Mouse (Mus musculus) liver, embryonic 13.5 days (tissue): ENCODE results near the gene Fasn. TPM values are rescaled to one million over a fixed set of nuclear protein-coding genes. Genes with fewer than 3 reads are reported as not detected.
"Not testable (repeated sequence)": the region's sequence is repeated elsewhere in the genome, so short reads cannot be mapped to it uniquely, and the experiment has no call there.

ENCODE experiments used
- ATAC-seq: fragments of 200-750 bp; cut with Nextera tagmentation; 2 replicates; pipeline ENCODE4 v1.8.0; 2017; ENCODE audit warnings: low read depth, mild to moderate bottlenecking, moderate number of reproducible peaks, moderate library complexity
- DNase-seq: peaks from one replicate; pipeline ENCODE4 v3.0.0; 2022
- H3K27ac ChIP-seq: fragments of 300-500 bp; sonication (generic); 2 replicates; pipeline ENCODE4 v1.5.1; 2015; ENCODE audit warnings: moderate library complexity, mild to moderate bottlenecking, inconsistent platforms
- H3K27me3 ChIP-seq: fragments of 300-500 bp; sonication (generic); 2 replicates; pipeline ENCODE4 v1.6.1; 2015; ENCODE audit warnings: mild to moderate bottlenecking, inconsistent platforms
- H3K36me3 ChIP-seq: fragments of 300-500 bp; sonication (generic); 2 replicates; pipeline ENCODE4 v1.6.1; 2015; ENCODE audit warnings: mild to moderate bottlenecking, inconsistent platforms
- H3K4me1 ChIP-seq: fragments of 300-500 bp; sonication (generic); replicated peaks from 2 replicates; pipeline ENCODE4 v1.6.1; 2015; ENCODE audit warnings: inconsistent platforms
- H3K4me2 ChIP-seq: fragments of 300-500 bp; sonication (generic); 2 replicates; pipeline ENCODE4 v1.6.1; 2015; ENCODE audit warnings: inconsistent platforms, mild to moderate bottlenecking, moderate library complexity
- H3K4me3 ChIP-seq: fragments of 300-500 bp; sonication (generic); replicated peaks from 2 replicates; pipeline ENCODE4 v1.5.1; 2015; ENCODE audit warnings: mild to moderate bottlenecking, inconsistent platforms
- H3K9ac ChIP-seq: fragments of 300-500 bp; sonication (generic); 2 replicates; pipeline ENCODE4 v1.6.1; 2015; ENCODE audit warnings: mild to moderate bottlenecking, inconsistent platforms
- H3K9me3 ChIP-seq: fragments of 300-500 bp; sonication (generic); replicated peaks from 2 replicates; pipeline ENCODE4 v1.6.1; 2016; ENCODE audit warnings: inconsistent platforms
- WGBS: fragments of 180-500 bp; shearing (Covaris S2); methylation state at CpG from one replicate; pipeline ENCODE4 v1.1.7; 2015; ENCODE audit not compliant: insufficient replicate concordance; 5-methylcytosine and 5-hydroxymethylcytosine counted together
- polyA plus RNA-seq: library from polyadenylated mRNA; unstranded; fragments of >200 nt; fragmentation: Nextera tagmentation; extraction: Ambion mirVana; gene quantifications from 2 replicates; pipeline ENCODE4 v1.2.1, GENCODE M21; 2015

The Fasn gene
- polyA plus RNA-seq, 1 experiment from 2014 or later: 15.3 TPM

DNA sequence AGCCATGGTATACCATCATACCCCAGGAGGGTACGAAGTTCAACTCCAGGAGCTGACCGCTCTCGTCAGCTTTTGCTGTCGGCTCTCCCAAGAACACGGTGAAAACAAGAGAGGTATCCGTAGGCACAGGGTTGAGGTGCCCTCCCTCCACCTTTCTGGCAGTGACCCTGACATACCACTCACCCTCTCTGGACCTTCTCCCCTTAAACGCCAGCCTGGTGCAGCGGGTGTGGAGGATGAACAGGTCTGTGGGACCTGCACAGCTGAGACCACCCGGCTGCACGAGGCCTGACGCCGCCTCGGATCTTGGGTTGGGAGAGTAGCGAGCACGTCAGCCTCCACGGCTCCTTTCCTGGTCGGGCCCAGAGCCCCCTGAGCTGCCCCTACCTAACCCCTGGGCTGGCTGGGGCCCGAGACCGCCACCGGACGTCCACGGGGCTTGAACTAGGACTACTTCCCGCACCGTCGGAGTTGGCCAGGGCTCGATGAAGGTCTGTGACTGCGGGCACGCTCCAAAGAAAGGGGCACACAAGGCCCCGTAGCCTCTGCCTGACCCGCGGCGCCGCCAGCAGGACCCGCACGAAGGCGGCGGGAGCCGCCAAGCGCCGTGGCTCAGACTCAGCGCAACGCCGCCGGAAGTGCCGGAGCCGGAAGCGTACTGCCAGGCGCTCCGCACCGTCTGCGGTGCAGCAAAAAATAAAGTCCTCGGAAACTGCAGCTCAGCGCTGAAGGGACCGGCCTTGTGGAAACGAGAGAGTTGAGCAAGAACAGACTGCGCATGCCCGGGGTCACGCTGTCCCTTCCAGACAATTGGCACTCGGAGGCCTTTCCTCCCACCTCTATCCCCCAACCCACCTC lies 28.4 kb downstream of the Fasn start, which contains the start of gene Dus1l:
Gene Dus1l (minus strand): TSS at position 648 of the 858 bp plus-strand sequence.
- Histone ChIP-seq H3K4me2 (peak within 1 kb of the TSS; percentile 92), H3K27me3 (no peaks in the 10 kb centered on the region), H3K9me3 (no peaks in the 10 kb centered on the region), H3K4me1 (peaks cover 35% of the 10 kb centered on the region), H3K9ac (peak within 1 kb of the TSS; percentile 98), H3K27ac (peak within 1 kb of the TSS; percentile 67), H3K36me3 (peaks cover 39% of the 10 kb centered on the region), H3K4me3 (peak within 1 kb of the TSS; percentile 97)
- peak; percentile 94 for DNase-seq
- ATAC-seq: peak; percentile 87
- 2% methylated on average over 59 of the region's 59 CpGs for WGBS

DNA sequence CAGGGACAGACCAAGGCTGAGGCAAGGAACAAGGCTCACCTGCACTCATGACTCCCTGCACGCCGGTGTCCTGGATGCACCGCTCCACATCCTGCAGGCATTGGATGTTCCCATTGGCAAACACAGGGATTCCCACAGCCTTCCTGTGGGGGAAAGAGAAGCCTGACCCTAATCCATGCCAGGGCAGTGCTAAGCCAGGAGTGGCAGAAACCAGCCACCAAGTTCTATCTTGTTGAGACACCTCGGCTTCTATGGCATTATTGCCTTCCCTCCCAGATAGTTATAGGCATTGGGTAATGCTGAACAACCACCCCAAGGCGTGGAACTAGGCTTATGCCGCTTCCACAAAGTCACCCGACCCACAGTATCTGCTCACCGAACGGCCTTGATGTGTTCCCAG lies 31.7 kb downstream of the Fasn start:
- Histone ChIP-seq H3K9ac (no peak overlapping the region), H3K4me1 (peaks cover 24% of the 10 kb centered on the region), H3K36me3 (peaks cover 70% of the 10 kb centered on the region), H3K27me3 (no peaks in the 10 kb centered on the region), H3K4me2 (no peak overlapping the region), H3K27ac (no peak overlapping the region), H3K9me3 (no peaks in the 10 kb centered on the region), H3K4me3 (no peak overlapping the region)
- DNase-seq (no peak), ATAC-seq (no peak)
- 89% methylated on average over 9 of the region's 9 CpGs for WGBS

DNA sequence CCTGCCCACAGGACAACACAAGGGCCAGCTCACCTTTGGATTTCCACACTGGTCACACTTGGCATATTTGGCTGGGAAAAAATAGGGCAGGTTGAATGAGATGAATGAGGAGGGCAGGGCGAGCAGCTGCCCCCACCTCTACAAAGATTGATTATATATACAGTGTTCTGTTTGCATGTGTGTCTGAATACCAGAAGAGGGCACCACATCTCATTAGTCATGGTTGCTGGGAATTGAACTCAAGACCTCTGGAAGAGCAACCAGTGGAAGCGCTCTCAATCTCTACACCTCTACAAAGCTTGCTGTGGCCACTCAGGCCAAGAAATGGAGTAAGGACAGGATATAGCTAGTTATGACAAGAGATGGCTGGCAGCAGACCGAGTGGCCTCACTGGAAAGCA lies 34.5 kb downstream of the Fasn start:
- peaks cover 91% of the 10 kb centered on the region for H3K36me3 ChIP-seq
- H3K9me3 ChIP-seq: no peaks in the 10 kb centered on the region
- ATAC-seq: no peak
- 81% methylated on average over 3 of the region's 3 CpGs for WGBS
- H3K4me2 ChIP-seq: no peak overlapping the region
- H3K4me1 ChIP-seq: peaks cover 26% of the 10 kb centered on the region
- 0 out of 2 replicates have a peak overlapping the region, but pooled peaks have one; percentile 4 for H3K27ac ChIP-seq
- no peak overlapping the region for H3K9ac ChIP-seq
- H3K4me3 ChIP-seq: no peak overlapping the region
- DNase-seq: no peak
- no peaks in the 10 kb centered on the region for H3K27me3 ChIP-seq

DNA sequence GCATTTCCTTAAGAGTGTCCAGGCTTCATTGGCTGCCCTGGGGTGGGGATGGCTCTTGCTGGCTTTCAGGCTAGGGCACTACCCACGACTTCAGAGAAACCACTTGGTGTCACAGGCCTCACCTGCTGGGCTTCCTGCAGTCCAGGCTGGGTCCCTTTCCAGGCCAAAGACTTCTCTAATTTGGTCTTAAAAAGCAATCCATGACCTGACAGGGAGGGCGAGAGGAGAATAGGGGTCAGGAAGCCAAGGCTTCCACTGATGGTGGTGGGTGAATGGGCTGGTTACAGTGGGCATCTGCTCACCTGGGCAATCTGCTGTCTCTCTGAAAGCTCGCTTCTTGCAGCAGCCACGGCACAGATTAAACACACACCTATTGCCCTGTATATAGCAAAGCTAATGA lies 35.0 kb downstream of the Fasn start:
- H3K4me2 ChIP-seq: no peak overlapping the region
- WGBS: 78% methylated on average over 4 of the region's 4 CpGs
- H3K9ac ChIP-seq: no peak overlapping the region
- H3K27me3 ChIP-seq: no peaks in the 10 kb centered on the region
- no peak overlapping the region for H3K27ac ChIP-seq
- peaks cover 86% of the 10 kb centered on the region for H3K36me3 ChIP-seq
- peaks cover 25% of the 10 kb centered on the region for H3K4me1 ChIP-seq
- ATAC-seq (no peak), DNase-seq (no peak)
- H3K9me3 ChIP-seq: no peaks in the 10 kb centered on the region
- no peak overlapping the region for H3K4me3 ChIP-seq

DNA sequence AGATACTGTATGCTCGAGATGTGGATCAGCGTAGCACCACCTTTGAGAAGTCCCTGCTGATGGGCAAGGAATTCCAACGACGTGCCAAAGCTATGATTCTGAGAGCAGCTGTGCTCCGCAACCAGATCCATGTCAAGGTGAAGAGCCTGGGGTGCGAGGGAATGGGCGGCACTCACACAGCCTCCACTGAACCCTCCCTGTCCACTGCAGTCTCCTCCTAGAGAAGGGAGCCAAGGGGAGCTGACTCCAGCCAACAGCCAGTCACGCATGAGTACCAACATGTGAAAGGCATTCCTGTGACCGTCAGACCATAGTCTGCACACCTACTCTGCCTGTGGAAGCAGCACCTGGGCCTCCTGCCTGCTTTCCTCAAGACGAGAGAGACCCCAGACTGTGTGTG lies 35.9 kb downstream of the Fasn start:
- WGBS: 84% methylated on average over 9 of the region's 10 CpGs
- H3K36me3 ChIP-seq: peaks cover 77% of the 10 kb centered on the region
- not testable (repeated sequence) for ATAC-seq, H3K4me3 ChIP-seq, H3K27ac ChIP-seq, H3K27me3 ChIP-seq, H3K9ac ChIP-seq, DNase-seq, H3K4me2 ChIP-seq, H3K9me3 ChIP-seq
- peaks cover 26% of the 10 kb centered on the region for H3K4me1 ChIP-seq

DNA sequence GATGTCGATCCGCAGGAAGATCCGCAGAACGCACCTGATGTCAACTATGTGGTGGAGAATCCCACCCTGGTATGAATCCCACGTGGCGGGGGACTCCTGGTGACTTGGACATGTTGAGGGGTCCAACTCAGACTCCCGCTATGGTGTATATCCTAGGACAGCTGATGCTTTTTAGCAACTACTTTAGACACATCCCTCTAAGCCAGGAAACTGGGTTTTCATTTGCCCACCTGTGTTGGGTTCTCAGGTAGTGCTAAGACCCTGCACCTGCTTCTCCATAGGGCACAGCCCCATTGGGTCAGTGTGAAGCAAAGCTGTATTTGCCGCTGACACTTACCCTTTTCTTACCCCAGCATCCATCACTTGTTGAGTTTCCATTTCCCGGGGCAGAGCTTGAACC lies 39.2 kb downstream of the Fasn start:
- Histone ChIP-seq H3K4me3 (peak overlapping the region; percentile 92), H3K4me2 (peak overlapping the region; percentile 99), H3K9ac (peak overlapping the region; percentile 96), H3K4me1 (peaks cover 37% of the 10 kb centered on the region), H3K36me3 (peaks cover 61% of the 10 kb centered on the region), H3K9me3 (no peaks in the 10 kb centered on the region), H3K27me3 (no peaks in the 10 kb centered on the region; the same call in 1 of the 2 replicates), H3K27ac (peak overlapping the region; percentile 84)
- DNase-seq (no peak), ATAC-seq (no peak)
- WGBS: 33% methylated on average over 9 of the region's 9 CpGs

DNA sequence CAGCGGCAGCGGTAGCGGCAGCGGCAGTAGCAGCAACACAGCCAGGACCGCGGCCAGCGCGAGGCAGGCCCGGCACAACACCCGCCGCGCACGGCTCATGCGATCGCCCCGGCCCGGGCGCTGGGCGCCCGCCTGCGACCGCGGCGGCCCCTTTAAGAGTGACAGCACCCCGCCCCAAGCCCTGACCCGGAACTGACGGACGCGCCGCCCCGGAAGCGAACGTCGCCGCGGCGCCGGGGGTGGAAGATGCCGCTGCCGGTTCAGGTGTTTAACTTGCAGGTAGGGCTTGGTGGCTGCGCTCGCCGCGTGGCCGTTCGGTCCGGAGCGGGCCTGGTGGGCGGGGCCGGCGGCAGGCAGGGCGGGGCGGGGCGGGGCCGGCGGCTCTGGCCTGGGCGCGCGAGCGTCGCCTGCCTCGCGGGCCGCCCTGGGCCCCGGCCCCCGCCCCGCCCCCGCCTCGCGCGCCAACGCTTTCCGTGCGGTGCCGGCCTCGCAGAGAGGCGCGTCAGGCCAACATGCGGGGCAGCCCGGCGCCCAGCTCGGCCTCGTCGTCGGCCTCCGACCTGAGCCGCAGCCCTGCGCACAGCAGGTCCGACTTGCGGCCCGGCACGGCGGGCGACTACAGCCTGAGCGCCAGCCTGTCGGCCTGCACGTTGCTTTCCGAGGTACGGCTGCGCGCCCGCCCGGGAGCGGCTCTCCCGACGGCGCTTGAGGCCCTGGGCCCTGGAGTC lies 40.1 kb downstream of the Fasn start, which contains the start of the genes Rfng and Gps1:
Gene Rfng (minus strand): TSS at position 144 of the 728 bp plus-strand sequence.
Gene Gps1 (plus strand): TSS at position 209 of the 728 bp plus-strand sequence.
- H3K4me1 ChIP-seq: peaks cover 37% of the 10 kb centered on the region
- no peaks in the 10 kb centered on the region; the same call in 1 of the 2 replicates for H3K27me3 ChIP-seq
- H3K9ac ChIP-seq: peak within 1 kb of the TSS; percentile 96
- H3K36me3 ChIP-seq: peaks cover 53% of the 10 kb centered on the region
- no peaks in the 10 kb centered on the region for H3K9me3 ChIP-seq
- peak within 1 kb of the TSS; percentile 84 for H3K27ac ChIP-seq
- peak within 1 kb of the TSS; percentile 92 for H3K4me3 ChIP-seq
- WGBS: under 1% methylated on average over 99 of the region's 107 CpGs
- H3K4me2 ChIP-seq: peak within 1 kb of the TSS; percentile 99
- ATAC-seq (peak; percentile 83), DNase-seq (peak; percentile 78)

DNA sequence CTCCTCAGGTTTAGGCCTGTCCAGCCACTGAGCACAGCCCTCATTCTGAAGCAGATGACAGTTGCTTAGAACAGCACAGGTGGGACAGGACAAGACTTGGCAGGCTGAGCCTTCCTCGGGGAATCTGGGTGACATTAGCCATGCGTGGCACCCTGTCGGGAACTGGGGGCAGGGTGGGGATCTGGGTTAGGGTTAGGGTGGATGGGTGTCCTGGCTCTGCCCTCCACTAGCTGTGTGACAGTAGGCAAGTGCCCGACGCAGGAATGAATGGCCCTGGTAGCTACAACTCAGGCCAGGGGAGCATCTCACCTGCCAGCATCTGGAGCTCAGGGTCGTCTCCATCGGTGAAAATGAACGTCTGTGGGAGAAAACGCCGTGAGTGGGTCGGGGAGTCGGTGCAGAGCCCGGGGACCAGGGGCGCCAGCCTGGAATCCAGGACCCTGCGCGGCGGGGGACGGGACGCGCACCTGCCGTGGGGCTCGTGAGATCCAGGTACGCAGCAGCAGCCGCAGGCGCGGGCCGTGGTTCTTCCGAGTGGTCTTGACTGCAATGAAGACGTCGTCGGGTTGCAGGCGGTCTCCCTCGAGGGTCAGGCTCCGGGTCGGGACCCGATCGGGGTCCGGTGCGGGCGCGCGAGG lies 40.8 kb downstream of the Fasn start:
- H3K4me2 ChIP-seq: peak overlapping the region; percentile 99
- H3K9ac ChIP-seq: peak overlapping the region; percentile 96
- ATAC-seq (no peak), DNase-seq (no peak)
- H3K27me3 ChIP-seq: no peaks in the 10 kb centered on the region; the same call in 1 of the 2 replicates
- WGBS: 4% methylated on average over 42 of the region's 42 CpGs
- peaks cover 48% of the 10 kb centered on the region for H3K36me3 ChIP-seq
- H3K9me3 ChIP-seq: no peaks in the 10 kb centered on the region
- H3K4me1 ChIP-seq: peaks cover 37% of the 10 kb centered on the region
- H3K27ac ChIP-seq: peak overlapping the region; percentile 84
- peak overlapping the region; percentile 92 for H3K4me3 ChIP-seq

DNA sequence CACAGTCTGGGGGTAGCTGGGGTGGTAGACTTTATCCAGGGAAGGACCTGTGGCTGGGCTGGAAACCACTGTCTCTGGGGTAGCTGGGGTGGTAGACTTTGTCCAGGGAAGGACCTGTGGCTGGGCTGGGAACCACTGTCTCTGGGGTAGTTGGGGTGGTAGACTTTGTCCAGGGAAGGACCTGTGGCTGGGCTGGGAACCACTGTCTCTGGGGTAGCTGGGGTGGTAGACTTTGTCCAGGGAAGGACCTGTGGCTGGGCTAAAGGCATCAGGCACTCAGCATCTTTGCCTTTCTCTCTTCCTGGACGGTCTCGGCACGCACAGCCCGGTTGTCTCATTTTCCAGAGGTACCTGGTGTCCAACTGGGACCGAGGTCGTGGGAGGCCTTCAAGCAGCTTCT lies 43.0 kb downstream of the Fasn start:
- not testable (repeated sequence) for H3K27ac ChIP-seq, DNase-seq, ATAC-seq, H3K4me2 ChIP-seq, H3K4me3 ChIP-seq, H3K27me3 ChIP-seq, H3K9ac ChIP-seq, H3K9me3 ChIP-seq
- 89% methylated on average over 6 of the region's 6 CpGs for WGBS
- H3K4me1 ChIP-seq: peaks cover 35% of the 10 kb centered on the region
- peaks cover 26% of the 10 kb centered on the region for H3K36me3 ChIP-seq

DNA sequence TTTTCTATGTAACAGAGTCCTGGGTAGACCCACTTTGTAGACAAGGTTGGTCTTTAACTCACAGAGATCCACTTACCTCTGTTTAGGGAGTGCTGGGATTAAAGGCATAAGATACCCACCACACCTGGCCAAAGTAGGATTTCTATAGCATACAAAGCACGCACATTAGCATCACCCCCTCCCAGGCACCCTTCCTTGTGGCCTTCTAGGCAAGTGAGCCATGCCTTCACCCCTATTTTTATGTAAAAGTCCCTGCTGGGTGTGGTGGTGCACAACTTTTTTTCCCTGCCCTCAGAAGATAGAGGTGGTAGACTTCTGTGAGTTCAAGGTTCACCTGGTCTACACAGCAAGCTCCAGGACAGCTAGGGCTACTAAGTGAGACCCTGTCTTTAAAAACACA lies 44.5 kb downstream of the Fasn start:
- no peak overlapping the region for H3K4me2 ChIP-seq
- ATAC-seq (no peak), DNase-seq (no peak)
- H3K27ac ChIP-seq: no peak overlapping the region
- no peaks in the 10 kb centered on the region for H3K9me3 ChIP-seq
- H3K27me3 ChIP-seq: no peaks in the 10 kb centered on the region; the same call in 1 of the 2 replicates
- no peak overlapping the region for H3K9ac ChIP-seq
- no peak overlapping the region for H3K4me3 ChIP-seq
- peaks cover 22% of the 10 kb centered on the region for H3K4me1 ChIP-seq
- 82% methylated on average over 1 of the region's 1 CpGs for WGBS
- peaks cover 18% of the 10 kb centered on the region for H3K36me3 ChIP-seq

DNA sequence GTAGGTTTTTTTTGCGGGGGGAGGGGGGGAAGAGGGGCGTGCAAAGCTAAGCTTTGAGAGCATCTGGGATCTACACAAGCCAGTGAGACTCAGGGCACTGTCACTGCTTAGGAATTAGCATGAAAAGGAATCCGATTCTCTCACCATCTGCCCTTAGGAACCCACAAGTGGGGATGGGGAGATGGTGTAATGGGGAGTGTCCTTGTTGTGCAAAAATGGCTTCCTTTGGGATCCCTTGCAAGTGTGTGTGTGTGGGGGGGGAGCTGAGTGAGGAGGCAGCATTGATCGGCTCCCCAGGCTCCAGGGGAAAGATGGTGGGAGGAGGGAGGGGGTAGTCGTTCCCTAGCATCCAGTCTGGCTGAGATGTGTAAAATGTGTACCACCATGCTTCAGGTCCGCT lies 47.2 kb downstream of the Fasn start:
- Histone ChIP-seq H3K27ac (no peak overlapping the region), H3K27me3 (0 out of 2 replicates have a peak, but pooled peaks cover 4% of the 10 kb centered on the region), H3K4me3 (no peak overlapping the region), H3K9me3 (no peaks in the 10 kb centered on the region), H3K36me3 (peaks cover 14% of the 10 kb centered on the region), H3K9ac (peak overlapping the region; percentile 29; the same call in 1 of the 2 replicates), H3K4me1 (peaks cover 4% of the 10 kb centered on the region), H3K4me2 (no peak overlapping the region)
- DNase-seq (no peak), ATAC-seq (no peak)
- WGBS: 36% methylated on average over 6 of the region's 6 CpGs
